Mouse (Mus musculus) kidney, postnatal 0 days (tissue): ENCODE measurements around the gene Tmem213. TPM values are rescaled to one million over a fixed set of nuclear protein-coding genes. Genes with fewer than 3 reads are reported as not detected.

Experiments used
- ATAC-seq: fragments of 200-750 bp; cut with Nextera tagmentation; replicated peaks from 2 replicates; pipeline ENCODE4 v1.8.0; 2017; ENCODE audit warnings: low read depth, moderate number of reproducible peaks, moderate TSS enrichment, moderate library complexity; ENCODE audit not compliant: low FRiP score
- DNase-seq: peaks from one replicate; pipeline ENCODE4 v3.0.0-alpha.2; 2016; ENCODE audit warnings: low spot score
- H3K27ac ChIP-seq: fragments of 300-500 bp; sonication (generic); 2 replicates; pipeline ENCODE4 v1.5.1; 2014; ENCODE audit warnings: mild to moderate bottlenecking
- H3K27me3 ChIP-seq: fragments of 300-500 bp; sonication (generic); 2 replicates; pipeline ENCODE4 v1.6.1; 2014; ENCODE audit warnings: low read length, mixed read lengths; ENCODE audit not compliant: insufficient read depth
- H3K36me3 ChIP-seq: fragments of 300-500 bp; sonication (generic); 2 replicates; pipeline ENCODE4 v1.6.1; 2014; ENCODE audit warnings: low read length, mixed read lengths; ENCODE audit not compliant: insufficient read depth
- H3K4me1 ChIP-seq: fragments of 300-500 bp; sonication (generic); replicated peaks from 2 replicates; pipeline ENCODE4 v1.6.1; 2014; ENCODE audit warnings: antibody characterized with exemption, low read length, mixed read lengths; ENCODE audit not compliant: insufficient read depth
- H3K4me2 ChIP-seq: fragments of 300-500 bp; sonication (generic); 2 replicates; pipeline ENCODE4 v1.6.1; 2014; ENCODE audit warnings: mild to moderate bottlenecking, low read length, moderate library complexity, mixed read lengths
- H3K4me3 ChIP-seq: fragments of 300-500 bp; sonication (generic); replicated peaks from 2 replicates; pipeline ENCODE4 v1.5.1; 2014; ENCODE audit warnings: low read depth, low read length
- H3K9ac ChIP-seq: fragments of 300-500 bp; sonication (generic); 2 replicates; pipeline ENCODE4 v1.6.1; 2014; ENCODE audit warnings: low read depth, low read length
- H3K9me3 ChIP-seq: fragments of 300-500 bp; sonication (generic); replicated peaks from 2 replicates; pipeline ENCODE4 v1.6.1; 2016; ENCODE audit warnings: low read length, inconsistent platforms, mixed read lengths
- CTCF ChIP-seq: IDR thresholded peaks from 2 replicates; pipeline ENCODE4 v1.5.1; 2016; ENCODE audit warnings: antibody characterized with exemption, low read depth, mild to moderate bottlenecking, moderate library complexity
- WGBS: fragments of 180-500 bp; shearing (Covaris S2); extraction: QIAGEN DNeasy Blood & Tissue Kit; methylation state at CpG from one replicate; pipeline ENCODE4 v1.1.7; 2014; 5-methylcytosine and 5-hydroxymethylcytosine counted together
- polyA plus RNA-seq: library from polyadenylated mRNA; unstranded; fragments of >200 nt; fragmentation: Nextera tagmentation; extraction: Ambion mirVana; gene quantifications from 2 replicates; pipeline ENCODE4 v1.2.1, GENCODE M21; 2015

Tmem213 gene
- polyA plus RNA-seq, 1 experiment from 2014 or later = 198 TPM

DNA sequence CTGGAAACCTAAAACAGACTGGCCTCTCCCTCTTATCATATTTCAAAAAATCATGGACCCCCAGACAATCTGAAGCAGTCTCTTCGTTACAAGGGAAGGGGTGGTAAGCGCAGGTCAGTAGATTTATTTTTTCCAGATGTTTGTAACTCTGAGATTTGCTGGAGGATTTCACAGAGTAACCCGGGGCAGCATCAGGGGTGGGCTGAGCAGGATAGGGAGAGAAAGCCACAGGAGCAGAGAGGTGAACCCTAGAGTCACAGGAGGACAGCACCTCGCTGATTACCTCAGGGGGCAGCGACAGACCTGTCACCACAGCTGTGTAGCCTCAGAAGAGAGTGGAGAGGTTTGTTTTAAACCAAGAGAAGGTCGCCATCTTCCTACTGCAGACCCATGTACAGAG is 56.3 kb downstream of the Tmem213 start:
- Histone ChIP-seq H3K27ac (no peak overlapping the region), H3K4me3 (no peak overlapping the region), H3K9ac (no peak overlapping the region), H3K36me3 (peaks cover 12% of the 10 kb centered on the region; the same call in 1 of the 2 replicates), H3K9me3 (no peaks in the 10 kb centered on the region), H3K4me1 (no peaks in the 10 kb centered on the region), H3K27me3 (no peaks in the 10 kb centered on the region), H3K4me2 (no peak overlapping the region)
- 31% methylated on average over 6 of the region's 6 CpGs for WGBS
- DNase-seq = no peak
- no peak for TF ChIP-seq CTCF
- ATAC-seq = no peak

Other genes starting within 250 kb of the Tmem213 start
- gene Trim24, start 238.4 kb upstream of the Tmem213 start, polyA plus RNA-seq = 13.6 and 14.3 TPM in 2 replicates
- gene Svopl, start 62.3 kb upstream of the Tmem213 start, polyA plus RNA-seq = 16.8 and 18.0 TPM in 2 replicates
- 37.9 and 45.2 TPM in 2 replicates for gene Atp6v0a4, start 15.3 kb downstream of the Tmem213 start, polyA plus RNA-seq
- gene D630045J12Rik, start 144.8 kb downstream of the Tmem213 start, polyA plus RNA-seq = 3.4 and 3.5 TPM in 2 replicates
- gene Zc3hav1l, start 190.0 kb downstream of the Tmem213 start, polyA plus RNA-seq = 4.9 and 5.3 TPM in 2 replicates
- 5.4 and 5.6 TPM in 2 replicates for gene Zc3hav1, start 245.3 kb downstream of the Tmem213 start, polyA plus RNA-seq